Mouse (Mus musculus): Measurements from ENCODE around the gene Aff1. TPM values are rescaled to one million over a fixed set of nuclear protein-coding genes. Genes with fewer than 3 reads are reported as not detected.

The Aff1 gene
- polyA plus RNA-seq, 1 experiment from 2014 or later: 1.2 TPM

DNA sequence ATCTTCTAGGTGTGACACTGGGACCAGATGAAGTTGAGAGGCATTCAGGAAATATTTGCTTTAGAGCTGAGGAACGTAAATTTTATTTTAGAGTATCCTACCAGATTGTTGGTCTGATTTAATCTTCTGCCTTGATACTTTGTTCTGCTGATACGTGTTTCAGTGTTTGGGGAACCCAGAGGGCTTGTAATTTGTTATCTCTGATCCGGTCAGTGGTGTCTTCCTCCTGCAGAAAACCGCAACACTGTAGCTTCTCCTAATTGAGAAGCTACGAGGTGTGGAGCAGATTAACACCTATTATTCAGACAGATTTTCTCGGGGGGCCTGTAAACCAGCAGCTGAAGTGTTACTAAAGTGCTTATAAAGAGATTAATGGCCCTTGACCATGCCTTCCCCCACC, 27.0 kb downstream of the Aff1 start:
- no peak overlapping the region for H3K4me2 ChIP-seq (replicated peaks)
- no peaks in the 10 kb centered on the region for H3K27me3 ChIP-seq
- no peak for ATAC-seq (replicated peaks)
- no peaks in the 10 kb centered on the region for H3K4me1 ChIP-seq
- no peaks in the 10 kb centered on the region for H3K9me3 ChIP-seq
- no peaks in the 10 kb centered on the region for H3K36me3 ChIP-seq
- 25% methylated on average over 6 of the region's 6 CpGs for WGBS
- H3K4me3 ChIP-seq: no peak overlapping the region
- H3K27ac ChIP-seq (replicated peaks): no peak overlapping the region
- H3K9ac ChIP-seq (replicated peaks): no peak overlapping the region

DNA sequence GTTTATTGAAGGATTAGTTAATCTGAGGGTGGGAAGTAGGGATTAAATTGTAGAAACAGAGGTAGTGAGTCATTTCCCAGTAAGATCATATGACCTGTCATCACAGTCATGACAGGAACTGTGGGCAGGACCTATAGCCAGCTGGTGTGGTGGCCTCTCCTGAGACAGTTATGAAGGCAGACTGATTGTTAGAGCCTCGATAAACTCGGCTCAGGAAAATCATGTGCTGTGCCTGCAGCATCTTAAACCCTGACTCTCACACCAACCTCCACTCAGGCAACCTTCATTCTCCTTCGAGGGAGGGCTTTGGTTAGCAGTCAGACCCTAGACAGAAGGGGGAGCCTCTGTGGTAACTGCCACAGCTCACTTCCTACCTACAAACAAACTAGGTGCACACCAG, 27.7 kb downstream of the Aff1 start:
- Histone ChIP-seq H3K36me3 (no peaks in the 10 kb centered on the region), H3K9ac (replicated peaks) (no peak overlapping the region), H3K4me3 (no peak overlapping the region), H3K4me1 (peaks cover 3% of the 10 kb centered on the region; the same call in 1 of the 2 replicates), H3K9me3 (no peaks in the 10 kb centered on the region), H3K4me2 (replicated peaks) (no peak overlapping the region), H3K27me3 (no peaks in the 10 kb centered on the region), H3K27ac (replicated peaks) (no peak overlapping the region)
- 62% methylated on average over 3 of the region's 3 CpGs for WGBS
- ATAC-seq (replicated peaks): no peak

DNA sequence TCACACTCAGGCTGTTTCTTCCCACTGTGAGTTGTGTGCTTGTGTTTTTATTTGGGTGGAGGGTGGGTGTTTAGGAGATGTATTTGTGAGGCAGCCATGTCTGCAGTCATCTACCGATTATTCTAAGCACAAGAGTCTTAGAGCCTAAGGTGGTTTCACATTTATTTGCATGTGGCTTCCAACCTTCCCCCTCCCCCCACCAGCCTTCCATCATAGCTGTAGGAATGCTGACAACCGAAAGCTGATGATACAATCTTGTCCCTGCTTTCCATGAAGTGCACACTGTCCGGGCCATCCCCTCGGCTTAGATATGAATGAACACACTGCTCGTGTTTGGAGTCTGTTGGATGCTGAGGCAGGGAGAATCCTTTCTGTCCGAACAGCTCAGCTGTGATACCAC, 28.8 kb downstream of the Aff1 start:
- no peak for ATAC-seq (replicated peaks)

DNA sequence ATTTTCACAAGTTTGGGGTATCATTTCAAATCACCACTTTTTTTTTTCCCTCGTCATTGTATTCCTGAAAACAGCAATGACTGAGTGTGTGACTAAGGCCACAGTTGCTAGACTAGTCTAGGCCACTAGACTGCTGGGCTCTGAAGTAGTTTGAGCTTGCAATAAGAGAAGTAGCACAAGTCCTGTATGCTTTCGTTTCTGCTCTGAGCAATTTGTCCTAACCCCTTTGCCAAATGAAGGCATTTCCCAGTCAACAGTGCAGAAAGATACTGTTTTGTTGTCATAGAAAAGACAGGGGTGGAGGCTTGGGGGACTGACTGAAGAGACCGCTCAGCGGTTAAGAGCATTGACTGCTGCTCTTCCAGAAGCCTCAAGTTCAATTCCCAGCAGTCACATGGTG, 29.3 kb downstream of the Aff1 start:
- WGBS: 80% methylated on average over 4 of the region's 4 CpGs
- Histone ChIP-seq H3K4me3 (no peak overlapping the region), H3K4me2 (replicated peaks) (no peak overlapping the region), H3K9me3 (no peaks in the 10 kb centered on the region), H3K4me1 (peaks cover 3% of the 10 kb centered on the region; the same call in 1 of the 2 replicates), H3K27ac (replicated peaks) (no peak overlapping the region), H3K9ac (replicated peaks) (no peak overlapping the region), H3K36me3 (no peaks in the 10 kb centered on the region), H3K27me3 (no peaks in the 10 kb centered on the region)
- no peak for ATAC-seq (replicated peaks)

More for the DNA sequence above, 28.8 kb downstream of the Aff1 start:
- Histone ChIP-seq H3K9me3 (no peaks in the 10 kb centered on the region), H3K27ac (replicated peaks) (no peak overlapping the region), H3K36me3 (no peaks in the 10 kb centered on the region), H3K4me3 (no peak overlapping the region), H3K27me3 (no peaks in the 10 kb centered on the region), H3K4me1 (peaks cover 3% of the 10 kb centered on the region; the same call in 1 of the 2 replicates), H3K4me2 (replicated peaks) (no peak overlapping the region), H3K9ac (replicated peaks) (no peak overlapping the region)
- 84% methylated on average over 6 of the region's 6 CpGs for WGBS

DNA sequence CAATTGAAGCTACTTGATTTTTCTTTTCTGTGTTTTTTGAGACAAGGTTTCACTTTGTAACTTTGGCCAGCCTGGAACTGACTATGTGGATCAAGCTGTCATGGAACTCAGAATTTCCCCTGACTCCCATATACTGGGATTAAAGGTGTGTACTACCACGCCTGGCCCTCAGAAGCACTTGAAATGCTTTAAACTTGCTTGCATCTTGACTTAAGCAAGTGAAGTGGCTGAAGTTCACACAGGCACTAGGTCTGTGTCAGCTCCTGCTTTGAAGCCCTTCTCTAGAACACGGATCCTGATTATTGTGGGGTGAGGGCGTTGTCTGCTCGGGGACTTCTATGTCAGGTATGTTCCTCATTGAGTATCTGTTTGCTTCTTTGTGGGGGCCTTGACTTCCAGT, 30.5 kb downstream of the Aff1 start:
- WGBS: 87% methylated on average over 4 of the region's 4 CpGs
- ATAC-seq (replicated peaks): no peak
- H3K9ac ChIP-seq (replicated peaks): no peak overlapping the region
- peaks cover 3% of the 10 kb centered on the region; the same call in 1 of the 2 replicates for H3K4me1 ChIP-seq
- H3K4me2 ChIP-seq (replicated peaks): no peak overlapping the region
- no peaks in the 10 kb centered on the region for H3K27me3 ChIP-seq
- H3K9me3 ChIP-seq: no peaks in the 10 kb centered on the region
- no peak overlapping the region for H3K4me3 ChIP-seq
- H3K27ac ChIP-seq (replicated peaks): no peak overlapping the region
- H3K36me3 ChIP-seq: no peaks in the 10 kb centered on the region

DNA sequence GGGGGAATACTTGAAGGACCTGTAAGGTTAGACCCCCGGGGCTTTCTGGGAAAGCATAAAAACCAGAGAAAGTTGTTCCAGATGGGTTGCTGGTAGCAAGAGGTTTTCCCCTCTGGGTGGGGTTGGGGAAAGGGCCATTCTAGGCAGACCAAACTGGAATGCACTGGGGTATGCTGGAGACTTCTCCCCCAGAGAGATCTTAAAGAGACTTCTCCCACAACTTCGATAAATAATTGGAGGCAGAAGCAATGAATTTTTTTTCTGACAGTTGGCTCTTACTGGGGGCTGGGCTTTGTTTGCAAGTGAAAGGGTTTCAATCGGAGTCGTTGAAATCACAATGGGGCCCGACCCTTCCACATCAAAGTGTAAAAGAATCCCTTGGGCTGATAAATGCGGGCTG, 32.2 kb downstream of the Aff1 start:
- Histone ChIP-seq H3K9ac (replicated peaks) (no peak overlapping the region), H3K4me1 (peaks cover 3% of the 10 kb centered on the region; the same call in 1 of the 2 replicates), H3K36me3 (no peaks in the 10 kb centered on the region), H3K9me3 (no peaks in the 10 kb centered on the region), H3K27ac (replicated peaks) (no peak overlapping the region), H3K27me3 (no peaks in the 10 kb centered on the region), H3K4me3 (no peak overlapping the region), H3K4me2 (replicated peaks) (no peak overlapping the region)
- WGBS: 4% methylated on average over 6 of the region's 6 CpGs
- ATAC-seq (replicated peaks): no peak

DNA sequence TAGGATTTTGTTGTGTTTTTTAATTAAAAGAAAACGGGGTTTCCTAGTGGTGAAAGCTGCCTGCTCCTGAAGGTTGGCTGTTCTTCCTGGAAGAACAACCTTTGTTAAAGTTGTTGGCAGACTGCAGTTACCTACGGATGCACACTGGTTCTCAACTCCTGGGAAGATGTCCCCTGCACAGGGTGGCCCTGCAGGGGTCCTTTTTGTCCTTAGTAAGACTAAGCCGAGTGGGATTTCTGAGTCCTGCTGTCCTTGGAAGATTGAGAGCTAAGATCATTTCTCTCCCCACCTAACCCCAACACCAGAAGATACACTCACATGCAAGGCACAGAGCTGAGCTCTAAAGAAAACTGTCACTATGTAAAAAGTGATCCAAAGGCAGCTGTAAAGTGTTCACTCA, 32.6 kb downstream of the Aff1 start:
- Histone ChIP-seq H3K9ac (replicated peaks) (no peak overlapping the region), H3K4me1 (peaks cover 3% of the 10 kb centered on the region; the same call in 1 of the 2 replicates), H3K27me3 (no peaks in the 10 kb centered on the region), H3K4me3 (no peak overlapping the region), H3K9me3 (no peaks in the 10 kb centered on the region), H3K27ac (replicated peaks) (no peak overlapping the region), H3K4me2 (replicated peaks) (no peak overlapping the region), H3K36me3 (no peaks in the 10 kb centered on the region)
- ATAC-seq (replicated peaks): no peak
- WGBS: 5% methylated on average over 3 of the region's 3 CpGs

DNA sequence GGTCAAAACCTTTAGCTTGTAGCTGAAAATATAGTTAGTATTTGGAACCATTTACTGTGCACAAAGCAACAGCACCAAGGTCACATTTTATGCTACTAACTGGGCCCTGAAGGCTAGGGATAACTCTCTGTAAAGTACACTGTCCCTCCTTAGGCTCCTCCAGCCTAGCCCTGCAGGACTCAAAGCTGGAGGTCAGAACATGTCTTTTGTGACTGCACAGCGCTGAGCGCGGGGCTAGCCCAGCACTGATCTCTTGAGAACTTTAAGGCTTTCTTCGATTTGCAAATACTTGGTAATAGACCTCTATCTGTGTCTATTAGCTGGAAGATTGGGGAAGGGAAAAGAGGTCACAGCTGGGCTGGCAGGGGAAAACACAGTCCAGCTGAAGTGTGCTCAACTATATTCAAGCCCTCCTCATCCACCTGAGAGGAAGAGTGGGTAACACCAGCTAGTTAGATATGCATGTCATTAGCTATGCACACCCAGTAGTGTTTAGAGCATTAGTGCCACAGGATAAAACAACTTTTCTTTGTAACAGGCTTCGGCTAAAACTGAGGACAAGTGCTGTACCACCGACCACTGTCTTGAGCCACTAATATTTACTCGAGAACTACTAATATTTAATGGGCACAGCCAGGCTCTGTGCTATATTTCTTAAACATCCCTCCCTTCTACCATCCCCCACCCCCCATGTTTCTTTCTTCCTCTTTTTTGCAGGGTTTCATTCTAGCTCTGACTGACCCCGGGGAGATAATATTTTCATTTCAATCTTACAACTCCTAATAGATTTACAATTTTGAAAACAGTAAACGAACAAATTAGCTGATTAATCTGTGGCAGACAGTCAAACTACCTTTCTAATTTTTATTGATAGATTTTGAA, 33.3 kb downstream of the Aff1 start:
- WGBS: 53% methylated on average over 9 of the region's 9 CpGs
- H3K9me3 ChIP-seq: no peaks in the 10 kb centered on the region
- no peak overlapping the region for H3K4me2 ChIP-seq (replicated peaks)
- no peak overlapping the region for H3K27ac ChIP-seq (replicated peaks)
- H3K4me3 ChIP-seq: no peak overlapping the region
- no peak for ATAC-seq (replicated peaks)
- no peaks in the 10 kb centered on the region for H3K36me3 ChIP-seq
- H3K27me3 ChIP-seq: no peaks in the 10 kb centered on the region
- H3K9ac ChIP-seq (replicated peaks): no peak overlapping the region
- peaks cover 3% of the 10 kb centered on the region; the same call in 1 of the 2 replicates for H3K4me1 ChIP-seq

DNA sequence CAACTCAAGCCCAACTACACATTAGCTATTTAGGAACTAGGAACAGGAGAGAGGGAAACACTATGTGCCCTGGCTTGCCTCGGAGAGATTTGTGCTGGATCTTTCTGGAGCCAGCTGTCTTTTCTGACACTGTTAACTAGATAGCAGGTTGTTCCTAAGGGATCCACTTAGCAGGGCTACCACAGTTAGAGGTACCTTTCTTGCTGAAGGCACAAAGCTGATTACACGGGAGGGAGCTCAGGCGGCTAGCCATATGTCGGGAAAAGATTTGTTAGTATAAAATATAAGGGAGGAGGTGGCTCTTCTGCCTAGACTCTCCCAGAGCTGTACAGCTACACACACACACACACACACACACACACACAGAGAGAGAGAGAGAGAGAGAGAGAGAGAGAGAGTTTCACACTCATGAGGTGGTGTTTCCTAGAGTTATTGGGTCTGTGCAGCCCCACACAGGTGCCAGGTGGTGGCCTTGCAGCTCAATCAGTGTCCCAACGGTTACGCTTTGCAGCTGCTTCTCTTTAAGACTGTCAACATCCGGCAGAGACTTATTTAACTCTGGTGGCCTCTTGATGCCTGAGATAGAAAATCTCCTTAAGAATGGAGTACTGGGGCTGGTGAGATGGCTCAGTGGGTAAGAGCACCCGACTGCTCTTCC, 34.2 kb downstream of the Aff1 start:
- no peak overlapping the region for H3K27ac ChIP-seq (replicated peaks)
- ATAC-seq (replicated peaks): no peak
- WGBS: 57% methylated on average over 8 of the region's 8 CpGs

DNA sequence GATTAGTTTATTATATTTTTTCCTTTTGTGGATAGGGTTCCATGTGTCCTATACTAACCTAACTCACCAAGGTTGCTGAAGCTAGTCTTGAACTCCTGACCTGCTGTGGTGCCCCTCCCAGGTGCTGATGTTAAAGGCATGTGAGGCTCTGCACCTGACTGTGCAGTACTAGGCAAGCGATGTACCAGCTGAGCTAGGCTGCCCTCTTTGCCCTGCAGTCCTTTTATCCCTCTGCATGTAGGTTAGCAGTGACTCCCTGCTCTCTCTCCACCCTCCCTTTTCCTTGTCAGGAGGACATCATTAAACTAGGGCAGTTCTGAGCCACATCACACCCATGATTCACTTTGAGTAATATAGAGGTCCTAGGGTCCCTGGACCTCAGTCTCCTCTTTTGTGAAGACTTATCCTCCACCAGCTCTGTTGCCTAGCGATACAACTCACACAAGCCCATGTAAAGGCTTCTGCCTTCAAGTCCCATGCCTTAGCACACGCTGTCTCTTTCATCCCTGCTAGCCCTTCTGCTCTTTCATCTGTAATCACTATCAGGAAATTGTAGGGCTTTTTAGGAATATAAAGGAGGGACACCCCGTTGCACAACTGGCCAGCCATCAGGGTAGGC, 35.7 kb downstream of the Aff1 start:
- H3K9ac ChIP-seq (replicated peaks): no peak overlapping the region
- no peak overlapping the region for H3K27ac ChIP-seq (replicated peaks)
- no peaks in the 10 kb centered on the region for H3K36me3 ChIP-seq
- H3K4me3 ChIP-seq: no peak overlapping the region
- no peaks in the 10 kb centered on the region for H3K27me3 ChIP-seq
- H3K9me3 ChIP-seq: no peaks in the 10 kb centered on the region
- ATAC-seq (replicated peaks): no peak
- H3K4me1 ChIP-seq: peaks cover 3% of the 10 kb centered on the region; the same call in 1 of the 2 replicates
- H3K4me2 ChIP-seq (replicated peaks): no peak overlapping the region
- 79% methylated on average over 4 of the region's 4 CpGs for WGBS

More for the DNA sequence above, 34.2 kb downstream of the Aff1 start:
- Histone ChIP-seq H3K4me2 (replicated peaks) (no peak overlapping the region), H3K9me3 (no peaks in the 10 kb centered on the region), H3K4me1 (peaks cover 3% of the 10 kb centered on the region; the same call in 1 of the 2 replicates), H3K9ac (replicated peaks) (no peak overlapping the region), H3K36me3 (no peaks in the 10 kb centered on the region), H3K4me3 (no peak overlapping the region), H3K27me3 (no peaks in the 10 kb centered on the region)

DNA sequence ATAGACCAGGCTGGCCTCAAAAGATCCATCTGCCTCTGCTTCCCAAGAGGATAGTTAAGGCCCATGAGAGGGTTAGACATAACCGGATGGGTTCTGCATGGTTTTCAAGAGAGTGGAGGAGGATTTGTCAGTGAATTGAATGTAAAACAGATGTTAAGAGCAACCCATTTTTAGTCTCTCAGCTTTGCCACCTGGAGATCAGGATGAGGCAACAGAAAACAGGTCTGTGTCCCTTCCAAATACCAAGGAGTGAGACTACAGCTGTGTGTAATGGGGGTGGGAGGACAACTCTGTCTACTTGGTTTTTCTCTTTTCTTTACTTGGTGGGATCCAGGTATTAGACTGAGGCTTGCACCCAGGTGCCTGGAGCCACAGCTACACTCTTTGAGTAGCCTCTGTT, 37.1 kb downstream of the Aff1 start:
- H3K4me2 ChIP-seq (replicated peaks): no peak overlapping the region
- H3K9ac ChIP-seq (replicated peaks): no peak overlapping the region
- no peak for ATAC-seq (replicated peaks)

DNA sequence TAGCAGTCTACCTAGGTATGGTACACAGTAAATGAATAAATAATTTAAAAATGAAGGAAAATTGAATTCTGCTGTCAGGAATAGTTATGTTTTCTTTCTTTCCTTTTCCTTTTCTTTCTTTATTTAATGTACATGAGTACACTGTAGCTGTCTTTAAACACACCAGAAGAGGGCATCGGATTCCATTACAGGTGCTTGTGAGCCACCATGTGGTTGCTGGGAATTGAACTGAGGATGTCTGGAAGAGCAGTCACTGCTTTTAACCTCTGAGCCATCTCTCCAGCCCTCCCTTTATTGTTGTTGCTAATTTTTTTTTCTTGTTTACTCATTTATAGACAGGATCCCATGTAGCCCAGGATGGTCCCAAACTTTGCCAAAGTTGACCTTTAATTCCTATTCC, 38.0 kb downstream of the Aff1 start:
- H3K27me3 ChIP-seq: no peaks in the 10 kb centered on the region
- H3K9ac ChIP-seq (replicated peaks): no peak overlapping the region
- no peak overlapping the region for H3K4me3 ChIP-seq
- no peaks in the 10 kb centered on the region for H3K4me1 ChIP-seq
- 91% methylated on average over 1 of the region's 1 CpGs for WGBS
- no peak overlapping the region for H3K27ac ChIP-seq (replicated peaks)
- H3K9me3 ChIP-seq: no peaks in the 10 kb centered on the region
- H3K4me2 ChIP-seq (replicated peaks): no peak overlapping the region
- ATAC-seq (replicated peaks): no peak
- no peaks in the 10 kb centered on the region for H3K36me3 ChIP-seq

More for the DNA sequence above, 37.1 kb downstream of the Aff1 start:
- no peak overlapping the region for H3K4me3 ChIP-seq
- H3K27ac ChIP-seq (replicated peaks): no peak overlapping the region
- H3K36me3 ChIP-seq: no peaks in the 10 kb centered on the region
- H3K4me1 ChIP-seq: peaks cover 3% of the 10 kb centered on the region; the same call in 1 of the 2 replicates
- H3K9me3 ChIP-seq: no peaks in the 10 kb centered on the region
- WGBS: 92% methylated on average over 1 of the region's 1 CpGs
- H3K27me3 ChIP-seq: no peaks in the 10 kb centered on the region
